Mouse (Mus musculus) midbrain, postnatal 0 days (tissue): ENCODE measurements around the gene Agbl5. TPM values are rescaled to one million over a fixed set of nuclear protein-coding genes. Genes with fewer than 3 reads are reported as not detected.

ENCODE experiments used
- ATAC-seq: fragments of 200-750 bp; cut with Nextera tagmentation; 2 replicates; pipeline ENCODE4 v1.8.0; 2017; ENCODE audit warnings: moderate number of reproducible peaks, mild to moderate bottlenecking, moderate TSS enrichment, moderate library complexity; ENCODE audit not compliant: low FRiP score
- DNase-seq: peaks from one replicate; pipeline ENCODE4 v3.0.0-alpha.2; 2015; ENCODE audit warnings: low spot score
- H3K27ac ChIP-seq: fragments of 300-500 bp; sonication (generic); 2 replicates; pipeline ENCODE4 v1.5.1; 2014; ENCODE audit warnings: low read depth, mild to moderate bottlenecking, low read length, mixed read lengths
- H3K27me3 ChIP-seq: fragments of 300-500 bp; sonication (generic); 2 replicates; pipeline ENCODE4 v1.6.1; 2014; ENCODE audit warnings: low read length, control low read depth, mixed read lengths; ENCODE audit not compliant: insufficient read depth
- H3K36me3 ChIP-seq: fragments of 300-500 bp; sonication (generic); 2 replicates; pipeline ENCODE4 v1.6.1; 2014; ENCODE audit warnings: low read length, control low read depth, mixed read lengths; ENCODE audit not compliant: insufficient read depth
- H3K4me1 ChIP-seq: fragments of 300-500 bp; sonication (generic); 2 replicates; pipeline ENCODE4 v1.6.1; 2014; ENCODE audit warnings: mild to moderate bottlenecking, control low read depth, antibody characterized with exemption, low read length, mixed read lengths; ENCODE audit not compliant: insufficient read depth
- H3K4me2 ChIP-seq: fragments of 300-500 bp; sonication (generic); 2 replicates; pipeline ENCODE4 v1.6.1; 2014; ENCODE audit warnings: low read depth, mild to moderate bottlenecking, low read length, mixed read lengths; ENCODE audit not compliant: poor library complexity, severe bottlenecking
- H3K4me3 ChIP-seq: fragments of 300-500 bp; sonication (generic); 2 replicates; pipeline ENCODE4 v1.5.1; 2014; ENCODE audit warnings: low read depth, mild to moderate bottlenecking, low read length, moderate library complexity
- H3K9ac ChIP-seq: fragments of 300-500 bp; sonication (generic); replicated peaks from 2 replicates; pipeline ENCODE4 v1.6.1; 2014; ENCODE audit warnings: mild to moderate bottlenecking, low read length, moderate library complexity, mixed read lengths; ENCODE audit not compliant: poor library complexity, severe bottlenecking
- H3K9me3 ChIP-seq: fragments of 300-500 bp; sonication (generic); 2 replicates; pipeline ENCODE4 v1.6.1; 2016; ENCODE audit warnings: low read length, control low read depth
- CTCF ChIP-seq: IDR thresholded peaks from 2 replicates; pipeline ENCODE4 v1.5.1; 2016; ENCODE audit warnings: antibody characterized with exemption, mild to moderate bottlenecking
- WGBS: fragments of 180-500 bp; shearing (Covaris S2); extraction: QIAGEN DNeasy Blood & Tissue Kit; methylation state at CpG from one replicate; pipeline ENCODE4 v1.1.7; 2014; 5-methylcytosine and 5-hydroxymethylcytosine counted together
- polyA plus RNA-seq: library from polyadenylated mRNA; unstranded; fragments of >200 nt; fragmentation: Nextera tagmentation; extraction: Ambion mirVana; gene quantifications from 2 replicates; pipeline ENCODE4 v1.2.1, GENCODE M21; 2015
- total RNA-seq: library from RNA; depleted of rRNA; stranded (reverse); fragments of >200 nt; gene quantifications from 2 replicates; pipeline ENCODE4 v1.2.3, GENCODE M21; 2014

The Agbl5 gene
- total and polyA plus RNA-seq, 2 experiments from 2014 or later: 22.3 to 50.7 TPM

DNA sequence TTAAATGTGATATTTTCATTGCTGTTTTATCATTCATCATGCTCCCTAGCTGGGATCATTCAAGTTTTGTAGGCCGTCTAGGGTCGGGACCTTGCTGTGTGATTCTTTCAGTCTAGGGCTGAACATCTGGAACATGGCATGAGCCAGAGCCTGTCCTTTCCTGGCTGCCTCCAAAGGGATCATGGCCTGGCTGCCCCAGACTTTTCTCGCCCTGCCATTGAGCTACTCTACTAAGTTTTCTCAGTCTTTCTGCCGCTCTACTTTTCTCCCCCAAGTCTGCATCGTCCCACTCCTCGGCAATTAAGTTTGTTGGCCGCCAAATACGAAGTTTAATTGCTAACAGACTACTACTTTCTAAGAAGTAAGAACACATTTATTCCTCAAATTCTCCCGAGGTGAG lies 19.5 kb upstream of the Agbl5 start:
- Histone ChIP-seq H3K4me2 (peak overlapping the region; percentile 66), H3K36me3 (peaks cover 50% of the 10 kb centered on the region), H3K27me3 (no peaks in the 10 kb centered on the region), H3K4me3 (peak overlapping the region; percentile 59), H3K27ac (0 out of 2 replicates have a peak overlapping the region, but pooled peaks have one; percentile 72), H3K4me1 (peaks cover 5% of the 10 kb centered on the region; the same call in 1 of the 2 replicates), H3K9ac (peak overlapping the region; percentile 83; the same call in 1 of the 2 replicates), H3K9me3 (no peaks in the 10 kb centered on the region)
- TF ChIP-seq CTCF: no peak
- ATAC-seq: no peak
- WGBS: 14% methylated on average over 9 of the region's 9 CpGs
- no peak for DNase-seq

GRCm38 (mm10) chr5:30869405-30870130 lies 18.9 kb upstream of the Agbl5 start:
- Histone ChIP-seq H3K4me1 (peaks cover 5% of the 10 kb centered on the region; the same call in 1 of the 2 replicates), H3K4me3 (peak overlapping the region; percentile 59), H3K4me2 (peak overlapping the region; percentile 66), H3K36me3 (peaks cover 54% of the 10 kb centered on the region), H3K27me3 (no peaks in the 10 kb centered on the region), H3K27ac (peak overlapping the region; percentile 72), H3K9me3 (no peaks in the 10 kb centered on the region), H3K9ac (peak overlapping the region; percentile 83)
- peak; percentile 81 for DNase-seq
- ATAC-seq: peak; percentile 89
- WGBS: under 1% methylated on average over 62 of the region's 63 CpGs
- TF ChIP-seq CTCF: no peak

DNA sequence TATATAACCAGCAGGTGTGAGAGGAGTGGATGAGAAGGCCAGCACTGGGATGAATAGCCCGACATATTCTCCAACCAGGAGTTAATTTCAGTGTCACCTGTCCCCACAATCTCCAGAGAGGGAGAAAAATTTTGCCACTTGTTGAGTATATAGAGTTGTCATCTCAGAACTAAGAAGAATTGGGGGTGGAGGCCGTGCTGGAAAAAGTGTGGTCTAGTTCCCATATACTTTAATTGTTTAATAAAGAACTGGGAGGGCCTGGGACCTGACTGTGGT lies 18.4 kb upstream of the Agbl5 start:
- peak overlapping the region; percentile 59 for H3K4me3 ChIP-seq
- H3K9me3 ChIP-seq: no peaks in the 10 kb centered on the region
- no peak for TF ChIP-seq CTCF
- peaks cover 54% of the 10 kb centered on the region for H3K36me3 ChIP-seq
- H3K9ac ChIP-seq: peak overlapping the region; percentile 83
- 25% methylated on average over 2 of the region's 2 CpGs for WGBS
- peaks cover 5% of the 10 kb centered on the region; the same call in 1 of the 2 replicates for H3K4me1 ChIP-seq
- ATAC-seq (no peak), DNase-seq (no peak)
- no peaks in the 10 kb centered on the region for H3K27me3 ChIP-seq
- H3K27ac ChIP-seq: peak overlapping the region; percentile 72
- peak overlapping the region; percentile 66 for H3K4me2 ChIP-seq

GRCm38 (mm10) chr5:30872574-30872973 lies 15.9 kb upstream of the Agbl5 start:
- Histone ChIP-seq H3K27me3 (no peaks in the 10 kb centered on the region), H3K9me3 (no peaks in the 10 kb centered on the region), H3K4me2 (no peak overlapping the region), H3K27ac (no peak overlapping the region), H3K36me3 (peaks cover 61% of the 10 kb centered on the region), H3K4me3 (no peak overlapping the region), H3K4me1 (peaks cover 5% of the 10 kb centered on the region; the same call in 1 of the 2 replicates), H3K9ac (no peak overlapping the region)
- no peak for TF ChIP-seq CTCF
- DNase-seq (no peak), ATAC-seq (no peak)
- WGBS: 94% methylated on average over 9 of the region's 9 CpGs

GRCm38 (mm10) chr5:30874365-30874764 lies 14.1 kb upstream of the Agbl5 start:
- Histone ChIP-seq H3K36me3 (peaks cover 61% of the 10 kb centered on the region), H3K4me3 (no peak overlapping the region), H3K4me2 (no peak overlapping the region), H3K27ac (no peak overlapping the region), H3K27me3 (no peaks in the 10 kb centered on the region), H3K9ac (no peak overlapping the region), H3K9me3 (no peaks in the 10 kb centered on the region), H3K4me1 (peaks cover 5% of the 10 kb centered on the region; the same call in 1 of the 2 replicates)
- DNase-seq (no peak), ATAC-seq (no peak)
- 89% methylated on average over 7 of the region's 7 CpGs for WGBS
- TF ChIP-seq CTCF: no peak

DNA sequence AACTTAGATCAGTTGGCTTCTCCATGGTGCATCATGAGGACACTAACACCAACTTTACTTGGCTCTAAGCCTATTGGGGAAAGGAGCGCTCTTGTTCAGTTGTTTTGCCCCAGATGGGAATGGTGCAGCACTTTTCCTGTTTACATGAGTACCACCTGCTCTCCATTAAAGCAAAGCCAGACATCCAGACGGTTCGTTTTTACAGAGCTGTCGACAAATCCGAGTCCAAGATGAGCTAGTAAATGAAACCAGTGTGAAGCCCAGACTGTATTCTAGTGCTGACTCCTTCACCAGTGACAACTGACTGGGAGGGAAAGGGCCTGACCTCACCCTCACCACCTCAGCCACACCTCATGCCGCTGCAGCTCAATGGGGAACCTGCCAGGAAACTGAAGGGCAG lies 9.9 kb upstream of the Agbl5 start:
- no peaks in the 10 kb centered on the region for H3K4me1 ChIP-seq
- 70% methylated on average over 6 of the region's 6 CpGs for WGBS
- ATAC-seq (no peak), DNase-seq (no peak)
- no peaks in the 10 kb centered on the region for H3K27me3 ChIP-seq
- no peak overlapping the region for H3K4me2 ChIP-seq
- peaks cover 36% of the 10 kb centered on the region for H3K36me3 ChIP-seq
- no peak overlapping the region for H3K4me3 ChIP-seq
- no peak for TF ChIP-seq CTCF
- H3K9ac ChIP-seq: no peak overlapping the region
- no peak overlapping the region for H3K27ac ChIP-seq
- no peaks in the 10 kb centered on the region for H3K9me3 ChIP-seq
